Mouse (Mus musculus) intestine, embryonic 16.5 days (tissue): ENCODE measurements at regions not wholly inside any gene's neighbourhood (a gene's known extent, or its start where the extent isn't known, plus 50 kb on each side); places are given as distances from the start of the nearest gene placed in this dataset.

Experiments used
- ATAC-seq: fragments of 200-750 bp; cut with Nextera tagmentation; 2 replicates; pipeline ENCODE4 v1.8.0; 2017; ENCODE audit warnings: moderate TSS enrichment, moderate library complexity
- H3K27ac ChIP-seq: fragments of 300-500 bp; sonication (generic); 2 replicates; pipeline ENCODE4 v1.5.1; 2014; ENCODE audit warnings: mild to moderate bottlenecking, low read length
- H3K27me3 ChIP-seq: fragments of 300-500 bp; sonication (generic); replicated peaks from 2 replicates; pipeline ENCODE4 v1.6.1; 2014; ENCODE audit warnings: low read length, control low read depth, mixed read lengths; ENCODE audit not compliant: control insufficient read depth, insufficient read depth
- H3K36me3 ChIP-seq: fragments of 300-500 bp; sonication (generic); 2 replicates; pipeline ENCODE4 v1.6.1; 2014; ENCODE audit warnings: low read length, control low read depth; ENCODE audit not compliant: control insufficient read depth, insufficient read depth
- H3K4me1 ChIP-seq: fragments of 300-500 bp; sonication (generic); 2 replicates; pipeline ENCODE4 v1.6.1; 2014; ENCODE audit warnings: low read length, control low read depth, mixed read lengths; ENCODE audit not compliant: control insufficient read depth, insufficient read depth
- H3K4me2 ChIP-seq: fragments of 300-500 bp; sonication (generic); 2 replicates; pipeline ENCODE4 v1.6.1; 2014; ENCODE audit warnings: low read depth, low read length, control low read depth
- H3K4me3 ChIP-seq: fragments of 300-500 bp; sonication (generic); 2 replicates; pipeline ENCODE4 v1.5.1; 2014; ENCODE audit warnings: mild to moderate bottlenecking, low read length
- H3K9ac ChIP-seq: fragments of 300-500 bp; sonication (generic); 2 replicates; pipeline ENCODE4 v1.6.1; 2014; ENCODE audit warnings: low read depth, low read length
- H3K9me3 ChIP-seq: fragments of 300-500 bp; sonication (generic); 2 replicates; pipeline ENCODE4 v1.6.1; 2016; ENCODE audit warnings: low read length, control low read depth; ENCODE audit not compliant: control insufficient read depth
- WGBS: fragments of 180-500 bp; shearing (Covaris S2); extraction: QIAGEN DNeasy Blood & Tissue Kit; methylation state at CpG from one replicate; pipeline ENCODE4 v1.1.7; 2014; 5-methylcytosine and 5-hydroxymethylcytosine counted together

GRCm38 (mm10) chr5:148820476-148820875, 108.6 kb downstream of the Katnal1 start:
- Histone ChIP-seq H3K27me3 (no peaks in the 10 kb centered on the region), H3K9ac (no peak overlapping the region), H3K4me3 (no peak overlapping the region), H3K9me3 (no peaks in the 10 kb centered on the region), H3K4me2 (no peak overlapping the region), H3K4me1 (peaks cover 7% of the 10 kb centered on the region), H3K36me3 (no peaks in the 10 kb centered on the region), H3K27ac (no peak overlapping the region)
- WGBS, result 14% methylated on average over 20 of the region's 20 CpGs
- ATAC-seq, result no peak

DNA sequence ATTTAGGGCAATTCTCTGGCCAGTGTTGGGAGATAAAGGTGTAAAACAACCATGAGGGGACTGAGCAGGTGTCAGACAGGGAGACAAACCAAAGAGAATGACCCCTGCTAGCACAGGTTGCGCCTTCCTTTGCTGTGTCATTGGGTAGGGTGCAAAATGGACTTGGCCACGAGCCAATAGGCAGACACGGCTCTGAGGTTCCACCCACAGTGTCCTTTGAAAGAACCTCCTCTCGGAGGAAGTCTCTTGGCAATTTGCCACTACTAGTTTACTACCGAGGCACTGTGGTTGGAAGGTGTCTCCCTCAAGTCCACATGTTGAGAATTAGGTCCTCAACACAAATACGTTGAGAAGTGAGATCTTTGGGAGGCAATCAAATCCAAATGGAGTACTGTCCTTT, 109.7 kb downstream of the Katnal1 start:
- Histone ChIP-seq H3K36me3 (no peaks in the 10 kb centered on the region), H3K9me3 (no peaks in the 10 kb centered on the region), H3K9ac (no peak overlapping the region), H3K27me3 (no peaks in the 10 kb centered on the region), H3K4me3 (no peak overlapping the region), H3K4me2 (no peak overlapping the region), H3K4me1 (peaks cover 7% of the 10 kb centered on the region), H3K27ac (no peak overlapping the region)
- WGBS, result 30% methylated on average over 6 of the region's 6 CpGs
- peak; percentile 76 for ATAC-seq

GRCm38 (mm10) chr5:148818746-148819145, 110.4 kb downstream of the Katnal1 start:
- no peak overlapping the region for H3K4me3 ChIP-seq
- no peak for ATAC-seq
- no peak overlapping the region for H3K9ac ChIP-seq
- H3K4me2 ChIP-seq, result no peak overlapping the region
- no peak overlapping the region for H3K27ac ChIP-seq
- no peaks in the 10 kb centered on the region for H3K36me3 ChIP-seq
- H3K27me3 ChIP-seq, result no peaks in the 10 kb centered on the region
- H3K4me1 ChIP-seq, result peaks cover 7% of the 10 kb centered on the region
- no peaks in the 10 kb centered on the region for H3K9me3 ChIP-seq
- 73% methylated on average over 2 of the region's 2 CpGs for WGBS

GRCm38 (mm10) chr5:148812840-148813239, 116.3 kb downstream of the Katnal1 start:
- Histone ChIP-seq H3K27me3 (no peaks in the 10 kb centered on the region), H3K27ac (no peak overlapping the region), H3K4me2 (no peak overlapping the region), H3K9ac (no peak overlapping the region), H3K36me3 (no peaks in the 10 kb centered on the region), H3K4me1 (peaks cover 6% of the 10 kb centered on the region; the same call in 1 of the 2 replicates), H3K9me3 (no peaks in the 10 kb centered on the region), H3K4me3 (no peak overlapping the region)
- 73% methylated on average over 9 of the region's 9 CpGs for WGBS
- no peak for ATAC-seq

GRCm38 (mm10) chr5:148812016-148812415, 117.1 kb downstream of the Katnal1 start:
- H3K27ac ChIP-seq, result no peak overlapping the region
- no peak overlapping the region for H3K4me2 ChIP-seq
- no peak overlapping the region for H3K4me3 ChIP-seq
- peak; percentile 45; the same call in 1 of the 2 replicates for ATAC-seq
- H3K9ac ChIP-seq, result no peak overlapping the region
- H3K9me3 ChIP-seq, result no peaks in the 10 kb centered on the region
- H3K36me3 ChIP-seq, result no peaks in the 10 kb centered on the region
- 26% methylated on average over 13 of the region's 13 CpGs for WGBS
- peaks cover 6% of the 10 kb centered on the region; the same call in 1 of the 2 replicates for H3K4me1 ChIP-seq
- H3K27me3 ChIP-seq, result no peaks in the 10 kb centered on the region

GRCm38 (mm10) chr5:148809485-148809884, 119.6 kb downstream of the Katnal1 start:
- H3K27ac ChIP-seq, result no peak overlapping the region
- H3K9ac ChIP-seq, result no peak overlapping the region
- H3K36me3 ChIP-seq, result no peaks in the 10 kb centered on the region
- H3K27me3 ChIP-seq, result no peaks in the 10 kb centered on the region
- WGBS, result 51% methylated on average over 3 of the region's 3 CpGs
- no peak overlapping the region for H3K4me2 ChIP-seq
- H3K4me3 ChIP-seq, result no peak overlapping the region
- ATAC-seq, result no peak
- peaks cover 6% of the 10 kb centered on the region; the same call in 1 of the 2 replicates for H3K4me1 ChIP-seq
- no peaks in the 10 kb centered on the region for H3K9me3 ChIP-seq

DNA sequence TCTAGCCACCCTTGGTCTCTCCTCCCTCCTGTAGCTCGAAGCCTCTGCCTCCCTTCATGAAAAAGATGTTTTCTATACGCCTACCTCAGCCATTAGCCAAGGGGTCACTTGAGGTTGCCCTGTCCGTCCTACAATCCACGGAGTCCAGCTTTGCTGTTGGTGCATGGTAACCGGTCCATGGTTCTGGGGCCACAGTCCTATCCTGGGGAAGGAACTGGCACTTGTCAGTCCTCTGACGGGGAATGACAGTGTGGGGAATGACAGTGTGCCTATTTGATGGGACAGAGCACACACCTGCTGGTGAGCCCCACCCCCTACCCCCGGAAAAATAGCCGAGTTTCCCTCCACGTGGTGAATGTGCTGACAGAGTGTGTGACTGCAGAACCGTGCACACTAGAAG, 120.1 kb downstream of the Katnal1 start:
- no peak overlapping the region for H3K27ac ChIP-seq
- ATAC-seq, result peak; percentile 11; the same call in 1 of the 2 replicates
- no peaks in the 10 kb centered on the region for H3K9me3 ChIP-seq
- H3K4me1 ChIP-seq, result peaks cover 6% of the 10 kb centered on the region; the same call in 1 of the 2 replicates
- no peak overlapping the region for H3K9ac ChIP-seq
- H3K4me3 ChIP-seq, result no peak overlapping the region
- H3K4me2 ChIP-seq, result no peak overlapping the region
- H3K36me3 ChIP-seq, result no peaks in the 10 kb centered on the region
- 23% methylated on average over 10 of the region's 10 CpGs for WGBS
- H3K27me3 ChIP-seq, result no peaks in the 10 kb centered on the region

GRCm38 (mm10) chr5:148808426-148808825, 120.7 kb downstream of the Katnal1 start:
- Histone ChIP-seq H3K9ac (no peak overlapping the region), H3K9me3 (no peaks in the 10 kb centered on the region), H3K4me2 (no peak overlapping the region), H3K27me3 (no peaks in the 10 kb centered on the region), H3K36me3 (no peaks in the 10 kb centered on the region), H3K27ac (no peak overlapping the region), H3K4me3 (no peak overlapping the region), H3K4me1 (peaks cover 6% of the 10 kb centered on the region; the same call in 1 of the 2 replicates)
- ATAC-seq, result 0 out of 2 replicates have a peak, but pooled peaks have one; percentile 3
- WGBS, result 3% methylated on average over 4 of the region's 4 CpGs

DNA sequence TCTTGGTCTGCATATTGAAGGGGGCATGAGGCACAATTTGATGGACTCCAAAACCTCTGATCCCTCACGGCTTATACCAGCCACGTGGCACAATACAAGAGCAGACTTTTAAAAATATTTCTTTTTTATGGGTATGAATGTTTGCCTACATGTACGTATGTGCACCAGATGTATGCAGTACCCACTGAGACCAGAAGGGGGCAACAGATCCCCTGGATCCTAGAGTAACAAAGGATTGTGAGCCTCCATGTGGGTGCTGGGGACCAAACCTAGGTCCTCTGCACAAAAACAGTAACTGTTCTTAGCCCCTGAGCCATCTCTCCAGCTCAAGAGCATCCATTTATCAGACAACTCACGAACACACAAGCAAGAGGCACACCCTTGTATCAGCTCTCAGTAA, 121.5 kb downstream of the Katnal1 start:
- Histone ChIP-seq H3K27ac (no peak overlapping the region), H3K36me3 (no peaks in the 10 kb centered on the region), H3K9me3 (no peaks in the 10 kb centered on the region), H3K9ac (no peak overlapping the region), H3K4me1 (peaks cover 6% of the 10 kb centered on the region; the same call in 1 of the 2 replicates), H3K4me2 (no peak overlapping the region), H3K4me3 (no peak overlapping the region), H3K27me3 (no peaks in the 10 kb centered on the region)
- 96% methylated on average over 4 of the region's 4 CpGs for WGBS
- ATAC-seq, result no peak

GRCm38 (mm10) chr5:148805030-148805429, 124.1 kb downstream of the Katnal1 start:
- H3K36me3 ChIP-seq, result no peaks in the 10 kb centered on the region
- peaks cover 6% of the 10 kb centered on the region; the same call in 1 of the 2 replicates for H3K4me1 ChIP-seq
- H3K27me3 ChIP-seq, result no peaks in the 10 kb centered on the region
- no peak overlapping the region for H3K4me3 ChIP-seq
- ATAC-seq, result no peak
- WGBS, result 66% methylated on average over 3 of the region's 3 CpGs
- H3K9ac ChIP-seq, result no peak overlapping the region
- H3K27ac ChIP-seq, result no peak overlapping the region
- no peaks in the 10 kb centered on the region for H3K9me3 ChIP-seq
- H3K4me2 ChIP-seq, result no peak overlapping the region
